Mouse (Mus musculus) forebrain, embryonic 11.5 days (tissue): ENCODE measurements around the gene Cyfip1. TPM values are rescaled to one million over a fixed set of nuclear protein-coding genes. Genes with fewer than 3 reads are reported as not detected.

Experiments used
- ATAC-seq: fragments of 200-750 bp; cut with Nextera tagmentation; replicated peaks from 2 replicates; pipeline ENCODE4 v1.8.0; 2017; ENCODE audit warnings: moderate TSS enrichment; ENCODE audit not compliant: low FRiP score
- DNase-seq: peaks from one replicate; pipeline ENCODE4 v3.0.0-alpha.2; 2017; ENCODE audit warnings: low spot score
- H3K27ac ChIP-seq: fragments of 300-500 bp; sonication (generic); 2 replicates; pipeline ENCODE4 v1.5.1; 2014; ENCODE audit warnings: low read depth, low read length
- H3K27me3 ChIP-seq: fragments of 300-500 bp; sonication (generic); 2 replicates; pipeline ENCODE4 v1.6.1; 2014; ENCODE audit warnings: mild to moderate bottlenecking, low read length, mixed read lengths; ENCODE audit not compliant: control insufficient read depth, insufficient read depth
- H3K36me3 ChIP-seq: fragments of 300-500 bp; sonication (generic); 2 replicates; pipeline ENCODE4 v1.6.1; 2014; ENCODE audit warnings: mild to moderate bottlenecking, low read length, moderate library complexity, mixed read lengths; ENCODE audit not compliant: control insufficient read depth, insufficient read depth
- H3K4me1 ChIP-seq: fragments of 300-500 bp; sonication (generic); replicated peaks from 2 replicates; pipeline ENCODE4 v1.6.1; 2014; ENCODE audit warnings: low read length, mixed read lengths; ENCODE audit not compliant: control insufficient read depth, insufficient read depth
- H3K4me2 ChIP-seq: fragments of 300-500 bp; sonication (generic); 2 replicates; pipeline ENCODE4 v1.6.1; 2014; ENCODE audit warnings: low read depth, mild to moderate bottlenecking, low read length, moderate library complexity, mixed read lengths; ENCODE audit not compliant: severe bottlenecking
- H3K4me3 ChIP-seq: fragments of 300-500 bp; sonication (generic); 2 replicates; pipeline ENCODE4 v1.5.1; 2014; ENCODE audit warnings: low read depth, low read length
- H3K9ac ChIP-seq: fragments of 300-500 bp; sonication (generic); 2 replicates; pipeline ENCODE4 v1.6.1; 2014; ENCODE audit warnings: low read length
- H3K9me3 ChIP-seq: fragments of 300-500 bp; sonication (generic); 2 replicates; pipeline ENCODE4 v1.6.1; 2016; ENCODE audit warnings: low read length, mixed read lengths; ENCODE audit not compliant: control insufficient read depth
- WGBS: fragments of 180-500 bp; shearing (Covaris S2); extraction: QIAGEN DNeasy Blood & Tissue Kit; methylation state at CpG from one replicate; pipeline ENCODE4 v1.1.7; 2014; 5-methylcytosine and 5-hydroxymethylcytosine counted together
- polyA plus RNA-seq: library from polyadenylated mRNA; unstranded; fragments of >200 nt; fragmentation: Nextera tagmentation; extraction: Ambion mirVana; gene quantifications from 2 replicates; pipeline ENCODE4 v1.2.1, GENCODE M21; 2014

Gene Cyfip1
- polyA plus RNA-seq, 1 experiment from 2014 or later, result 81.4 TPM

GRCm38 (mm10) chr7:55870340-55871020 lies 28.9 kb downstream of the Cyfip1 start:
- H3K4me3 ChIP-seq, result no peak overlapping the region
- H3K4me1 ChIP-seq, result no peaks in the 10 kb centered on the region
- H3K27me3 ChIP-seq, result no peaks in the 10 kb centered on the region
- 90% methylated on average over 6 of the region's 6 CpGs for WGBS
- ATAC-seq, result 0 out of 2 replicates have a peak, but pooled peaks have one; percentile 33
- no peaks in the 10 kb centered on the region for H3K9me3 ChIP-seq
- no peak for DNase-seq
- H3K9ac ChIP-seq, result no peak overlapping the region
- no peak overlapping the region for H3K4me2 ChIP-seq
- no peaks in the 10 kb centered on the region; the same call in 1 of the 2 replicates for H3K36me3 ChIP-seq
- H3K27ac ChIP-seq, result no peak overlapping the region

- Histone ChIP-seq H3K36me3 (no peaks in the 10 kb centered on the region; the same call in 1 of the 2 replicates), H3K4me2 (no peak overlapping the region), H3K9me3 (no peaks in the 10 kb centered on the region), H3K4me3 (no peak overlapping the region), H3K9ac (no peak overlapping the region), H3K27me3 (no peaks in the 10 kb centered on the region), H3K27ac (no peak overlapping the region), H3K4me1 (no peaks in the 10 kb centered on the region)
- ATAC-seq, result no peak
- WGBS, result 81% methylated on average over 5 of the region's 5 CpGs
- no peak for DNase-seq
These were observed 29.9 kb downstream of the Cyfip1 start for GRCm38 (mm10) chr7:55871476-55871875.

DNA sequence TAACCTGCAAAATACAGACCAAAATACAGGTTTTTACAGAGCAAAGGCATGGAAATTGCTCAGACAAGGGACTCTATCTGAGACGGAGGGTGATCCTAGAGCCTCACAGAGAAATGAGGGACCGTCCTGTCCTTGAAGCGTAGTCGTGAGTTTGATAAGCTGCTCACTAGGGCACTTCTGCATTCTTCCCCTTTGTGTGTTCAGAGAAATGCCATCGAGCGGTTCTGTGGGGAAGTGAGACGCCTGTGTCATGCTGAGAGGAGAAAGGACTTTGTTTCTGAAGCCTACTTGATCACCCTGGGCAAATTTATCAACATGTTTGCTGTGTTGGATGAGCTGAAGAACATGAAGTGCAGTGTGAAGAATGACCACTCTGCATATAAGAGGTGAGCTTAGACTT lies 33.2 kb downstream of the Cyfip1 start:
- H3K4me2 ChIP-seq, result no peak overlapping the region
- no peak for DNase-seq
- peaks cover 2% of the 10 kb centered on the region; the same call in 1 of the 2 replicates for H3K36me3 ChIP-seq
- no peaks in the 10 kb centered on the region for H3K4me1 ChIP-seq
- H3K27ac ChIP-seq, result no peak overlapping the region
- H3K27me3 ChIP-seq, result no peaks in the 10 kb centered on the region
- no peak overlapping the region for H3K9ac ChIP-seq
- no peak for ATAC-seq
- 89% methylated on average over 7 of the region's 7 CpGs for WGBS
- H3K4me3 ChIP-seq, result no peak overlapping the region
- H3K9me3 ChIP-seq, result no peaks in the 10 kb centered on the region

- Histone ChIP-seq H3K4me3 (no peak overlapping the region), H3K9me3 (no peaks in the 10 kb centered on the region), H3K9ac (no peak overlapping the region), H3K27me3 (no peaks in the 10 kb centered on the region), H3K27ac (no peak overlapping the region), H3K4me2 (no peak overlapping the region), H3K36me3 (peaks cover 2% of the 10 kb centered on the region; the same call in 1 of the 2 replicates), H3K4me1 (no peaks in the 10 kb centered on the region)
- DNase-seq (no peak), ATAC-seq (no peak)
- WGBS, result 91% methylated on average over 10 of the region's 10 CpGs
These were observed 36.2 kb downstream of the Cyfip1 start for GRCm38 (mm10) chr7:55877721-55878120.

DNA sequence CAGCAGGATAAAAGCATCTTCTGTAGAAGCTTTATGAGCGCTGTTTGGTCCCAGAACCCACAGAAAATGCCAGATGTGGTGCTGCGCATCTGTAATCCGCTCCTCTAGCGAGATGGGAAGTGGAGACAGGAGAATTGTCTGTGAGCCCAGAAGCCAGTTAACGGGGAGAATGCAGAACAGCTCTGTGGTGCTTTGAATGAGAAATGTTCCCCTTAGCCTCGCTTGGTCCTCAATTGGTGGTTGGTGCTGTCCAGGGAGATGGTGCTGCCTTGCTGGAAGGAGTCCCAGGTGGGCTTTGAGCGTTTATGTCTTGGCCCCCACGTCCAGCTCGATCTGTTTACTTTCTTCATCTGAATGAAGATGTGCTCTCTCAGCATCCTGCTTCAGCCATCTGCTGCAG lies 39.3 kb downstream of the Cyfip1 start:
- DNase-seq, result no peak
- Histone ChIP-seq H3K9ac (no peak overlapping the region), H3K27ac (no peak overlapping the region), H3K4me2 (no peak overlapping the region), H3K27me3 (no peaks in the 10 kb centered on the region), H3K4me1 (no peaks in the 10 kb centered on the region), H3K9me3 (no peaks in the 10 kb centered on the region), H3K4me3 (no peak overlapping the region), H3K36me3 (peaks cover 2% of the 10 kb centered on the region; the same call in 1 of the 2 replicates)
- WGBS, result 91% methylated on average over 9 of the region's 9 CpGs
- ATAC-seq, result no peak

DNA sequence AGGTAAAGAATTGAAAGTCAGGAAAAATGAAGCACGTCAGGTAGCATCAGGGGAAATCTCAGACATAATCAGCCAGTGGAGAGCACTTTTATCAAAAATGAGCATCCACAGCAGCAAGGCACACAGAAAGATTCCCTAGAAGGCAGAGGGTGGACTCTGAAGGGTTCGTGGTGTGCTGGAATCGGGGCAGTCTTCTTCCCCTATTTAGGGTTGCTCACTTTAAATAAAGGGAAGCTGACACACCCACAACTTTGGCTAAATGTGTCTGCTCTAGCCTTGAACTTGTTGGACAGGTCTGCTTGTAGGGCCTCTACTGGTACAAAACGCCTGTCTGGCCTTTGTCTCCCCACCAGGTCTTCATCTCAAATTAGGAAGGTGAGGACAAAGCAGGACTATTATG lies 47.1 kb downstream of the Cyfip1 start:
- 89% methylated on average over 4 of the region's 4 CpGs for WGBS

DNA sequence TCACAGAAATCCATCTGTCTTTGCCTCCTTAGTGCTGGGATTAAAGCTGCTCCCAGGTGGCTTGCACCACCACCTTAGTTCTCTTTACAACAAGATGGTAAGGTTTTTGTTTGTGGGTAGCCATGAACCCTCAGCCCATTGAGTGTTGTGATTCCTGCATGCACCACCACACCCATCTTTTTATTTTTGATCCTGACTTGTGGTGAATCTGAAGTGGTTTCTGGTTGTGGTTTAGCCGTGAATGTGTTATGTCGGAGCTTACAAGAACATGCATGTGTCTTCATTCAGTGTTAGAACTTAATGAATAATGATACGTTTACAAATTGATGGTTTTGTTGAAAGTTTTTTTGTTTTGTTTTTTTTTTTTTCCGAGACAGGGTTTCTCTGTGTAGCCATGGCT lies 48.5 kb downstream of the Cyfip1 start:
- Histone ChIP-seq H3K36me3 (no peaks in the 10 kb centered on the region), H3K4me1 (no peaks in the 10 kb centered on the region)
- 89% methylated on average over 4 of the region's 4 CpGs for WGBS

More for the DNA sequence above, 47.1 kb downstream of the Cyfip1 start:
- H3K9me3 ChIP-seq, result no peaks in the 10 kb centered on the region
- no peak overlapping the region for H3K4me2 ChIP-seq
- H3K4me3 ChIP-seq, result no peak overlapping the region
- no peak for ATAC-seq
- no peaks in the 10 kb centered on the region for H3K27me3 ChIP-seq
- no peaks in the 10 kb centered on the region for H3K4me1 ChIP-seq
- H3K36me3 ChIP-seq, result no peaks in the 10 kb centered on the region
- DNase-seq, result no peak
- H3K9ac ChIP-seq, result no peak overlapping the region
- no peak overlapping the region for H3K27ac ChIP-seq

GRCm38 (mm10) chr7:55890731-55891130 lies 49.2 kb downstream of the Cyfip1 start:
- no peak for DNase-seq
- Histone ChIP-seq H3K4me3 (no peak overlapping the region), H3K27me3 (no peaks in the 10 kb centered on the region), H3K4me1 (no peaks in the 10 kb centered on the region), H3K36me3 (no peaks in the 10 kb centered on the region), H3K9me3 (no peaks in the 10 kb centered on the region), H3K27ac (no peak overlapping the region), H3K9ac (no peak overlapping the region), H3K4me2 (no peak overlapping the region)
- ATAC-seq, result no peak

More for the DNA sequence above, 48.5 kb downstream of the Cyfip1 start:
- H3K9me3 ChIP-seq, result no peaks in the 10 kb centered on the region
- no peak overlapping the region for H3K9ac ChIP-seq
- ATAC-seq (no peak), DNase-seq (no peak)
- no peak overlapping the region for H3K4me2 ChIP-seq
- H3K27ac ChIP-seq, result no peak overlapping the region
- H3K4me3 ChIP-seq, result no peak overlapping the region
- no peaks in the 10 kb centered on the region for H3K27me3 ChIP-seq

- Histone ChIP-seq H3K4me2 (no peak overlapping the region), H3K4me3 (no peak overlapping the region), H3K9me3 (no peaks in the 10 kb centered on the region), H3K27ac (no peak overlapping the region), H3K27me3 (no peaks in the 10 kb centered on the region), H3K4me1 (no peaks in the 10 kb centered on the region), H3K9ac (no peak overlapping the region), H3K36me3 (no peaks in the 10 kb centered on the region; the same call in 1 of the 2 replicates)
- no peak for DNase-seq
- no peak for ATAC-seq
- 90% methylated on average over 11 of the region's 11 CpGs for WGBS
These were observed 50.3 kb downstream of the Cyfip1 start for GRCm38 (mm10) chr7:55891797-55892196.
